Mouse (Mus musculus) layer of hippocampus, postnatal 14 days (tissue): ENCODE results near the gene Pard3. TPM values are rescaled to one million over a fixed set of nuclear protein-coding genes. Genes with fewer than 3 reads are reported as not detected.
A peak's percentile ranks its signal among the peaks of the same experiment; 100 is the strongest.

ENCODE experiments used
- DNase-seq, 2 experiments: peaks; one replicate each; pipeline ENCODE4 v3.0.0; 2021 to 2022; ENCODE audit warnings: low spot score in 2 of 2, mixed read lengths in 1 of 2
- total RNA-seq, 2 experiments: library from RNA; stranded (reverse); gene quantifications; 2 replicates each; pipeline ENCODE4 v1.2.3; 2021

The Pard3 gene
- total RNA-seq, 2 experiments from 2014 or later, result 26.0 to 28.4 TPM

DNA sequence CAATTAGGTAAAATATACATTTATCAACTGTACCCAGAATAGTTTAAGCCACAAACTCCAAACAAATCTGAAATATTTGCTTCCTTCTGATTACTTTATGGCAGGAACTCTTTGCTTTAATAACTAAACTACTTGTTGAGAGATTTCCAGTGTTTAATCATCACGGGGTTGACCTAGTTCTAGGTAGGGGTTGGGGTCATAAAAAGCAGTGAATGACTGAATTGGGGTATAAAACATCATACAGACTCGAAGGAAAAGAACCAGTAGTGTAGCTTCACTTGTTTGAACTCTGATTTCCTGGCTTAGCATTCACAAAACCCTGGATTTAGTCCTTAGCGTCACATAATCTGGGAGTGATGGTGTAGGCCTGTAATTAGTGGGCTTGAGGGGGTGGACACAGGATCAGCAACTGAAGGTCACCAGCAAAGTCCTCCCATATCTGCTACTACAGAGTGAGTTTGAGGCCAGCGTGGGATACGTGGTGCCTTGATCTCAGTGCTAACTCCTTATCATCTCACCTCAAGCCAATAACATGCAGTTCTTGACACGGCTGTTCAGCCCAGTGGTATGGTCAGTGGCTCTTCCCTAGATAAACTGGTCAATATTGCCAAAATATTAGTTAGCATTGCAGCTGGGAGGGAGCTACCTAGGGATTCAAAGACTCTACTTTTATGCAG is 111.6 kb downstream of the Pard3 start:
- DNase-seq, result no peak

DNA sequence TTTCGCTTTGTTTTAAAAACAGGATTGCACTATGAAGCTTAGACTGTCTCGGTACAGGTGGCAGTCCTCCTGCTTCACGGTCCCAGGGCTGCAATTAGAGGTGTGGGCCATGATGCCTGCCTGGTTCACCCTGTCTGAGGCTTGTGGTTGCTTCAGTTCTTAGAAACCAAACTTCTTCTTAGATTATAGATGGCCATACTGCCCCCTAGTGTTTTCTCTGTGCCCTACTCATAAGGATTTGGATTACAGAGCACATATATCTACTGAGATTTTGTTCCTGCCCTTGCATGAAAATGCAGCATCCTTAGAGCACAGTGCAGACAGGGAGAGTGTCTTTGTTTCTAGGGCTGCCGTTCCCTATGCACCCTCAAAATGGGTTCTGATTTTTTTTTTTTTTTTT is 114.9 kb downstream of the Pard3 start:
- DNase-seq, result peak in 1 of 2 experiments; percentile 74

- DNase-seq, result no peak
Measured at GRCm38 (mm10) chr8:127181246-127181645, 117.6 kb downstream of the Pard3 start.

DNA sequence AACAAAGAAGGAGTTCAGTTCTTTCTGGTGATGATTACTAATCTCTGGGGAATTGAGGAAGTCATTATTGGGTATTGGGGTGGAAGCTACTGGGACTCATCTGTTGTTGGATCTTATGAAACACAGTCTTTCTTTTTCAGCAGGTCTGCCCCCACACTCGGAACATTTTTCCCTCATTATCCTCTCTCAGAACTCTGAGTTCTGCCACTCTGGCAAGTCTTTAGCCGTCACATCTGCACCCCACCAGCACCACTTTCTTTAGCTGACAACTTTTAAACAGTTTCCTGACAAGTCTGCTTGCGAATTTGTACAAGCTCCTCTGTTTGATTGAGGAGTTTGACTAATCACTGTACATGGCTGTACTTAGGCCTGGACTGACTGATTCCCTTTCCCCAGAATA is 118.4 kb downstream of the Pard3 start:
- no peak for DNase-seq

DNA sequence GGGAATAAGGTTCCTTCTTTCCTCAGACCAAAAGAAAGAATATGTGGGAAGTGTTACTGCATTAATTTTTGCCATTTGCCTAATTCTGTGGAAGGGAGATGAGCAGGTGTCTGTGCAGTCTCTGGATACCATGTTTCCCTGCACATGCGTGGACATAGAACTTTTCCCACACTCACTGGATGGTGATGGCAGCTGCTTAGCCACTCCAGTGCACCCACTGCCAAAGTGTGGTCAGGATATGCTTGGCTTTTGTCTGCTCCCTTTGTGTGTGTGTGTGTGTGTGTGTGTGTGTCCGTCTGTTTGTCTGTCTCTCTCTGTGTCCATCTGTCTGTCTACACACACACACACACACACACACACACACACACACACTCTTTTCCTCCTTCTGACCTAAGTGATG is 119.8 kb downstream of the Pard3 start:
- no peak for DNase-seq

- no peak for DNase-seq
Measured at GRCm38 (mm10) chr8:127184025-127184424, 120.3 kb downstream of the Pard3 start.

GRCm38 (mm10) chr8:127185897-127186296 is 122.2 kb downstream of the Pard3 start:
- DNase-seq, result no peak

DNA sequence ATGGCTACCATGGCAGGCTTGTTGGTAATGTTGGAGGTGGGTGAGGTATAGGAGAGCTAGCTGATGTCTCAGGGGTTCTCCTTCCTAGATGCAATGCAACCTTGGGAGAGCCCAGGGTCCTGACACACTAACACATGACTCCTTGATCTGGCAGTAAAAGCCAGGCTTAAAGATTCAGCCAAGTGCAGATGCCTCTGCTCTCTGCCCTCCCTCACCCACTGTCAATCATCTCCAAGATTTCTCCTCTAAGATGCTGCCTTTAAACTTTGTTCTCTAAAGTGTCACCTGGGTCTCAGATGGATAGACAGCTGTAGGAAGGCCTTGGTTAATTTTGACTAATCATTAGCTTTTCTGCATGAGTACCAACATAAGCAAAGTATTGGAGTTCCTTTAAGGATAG is 125.0 kb downstream of the Pard3 start:
- DNase-seq, result no peak

GRCm38 (mm10) chr8:127190350-127190749 is 126.7 kb downstream of the Pard3 start:
- DNase-seq, result peak; percentile 68 to 85

GRCm38 (mm10) chr8:127191387-127191786 is 127.7 kb downstream of the Pard3 start:
- DNase-seq, result peak; percentile 70 to 79

- DNase-seq, result no peak
Measured at GRCm38 (mm10) chr8:127191824-127192223, 128.1 kb downstream of the Pard3 start.

DNA sequence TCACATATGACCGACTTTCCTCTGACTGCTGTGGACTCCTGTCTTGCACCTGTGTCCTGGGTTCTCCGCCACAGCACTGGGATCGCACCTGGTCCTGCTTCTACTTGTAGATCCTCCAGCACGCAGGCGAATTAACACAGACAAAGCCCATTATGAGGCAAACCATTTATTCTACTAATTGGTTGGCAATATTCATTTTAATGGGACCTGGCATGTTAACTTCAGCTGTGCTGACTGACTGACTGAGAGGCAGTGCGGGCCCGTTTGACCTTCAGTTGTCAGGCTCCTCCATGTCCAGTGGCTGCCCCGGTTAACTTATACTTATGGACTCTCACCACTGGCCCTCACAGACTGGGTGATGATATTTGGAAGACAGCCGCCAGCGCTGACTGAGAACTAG is 128.6 kb downstream of the Pard3 start:
- no peak for DNase-seq

- DNase-seq, result no peak
Measured at GRCm38 (mm10) chr8:127193375-127193774, 129.7 kb downstream of the Pard3 start.

- no peak for DNase-seq
Measured at GRCm38 (mm10) chr8:127194786-127195407, 131.2 kb downstream of the Pard3 start.

- no peak for DNase-seq
Measured at GRCm38 (mm10) chr8:127196505-127197265, 133.0 kb downstream of the Pard3 start.

DNA sequence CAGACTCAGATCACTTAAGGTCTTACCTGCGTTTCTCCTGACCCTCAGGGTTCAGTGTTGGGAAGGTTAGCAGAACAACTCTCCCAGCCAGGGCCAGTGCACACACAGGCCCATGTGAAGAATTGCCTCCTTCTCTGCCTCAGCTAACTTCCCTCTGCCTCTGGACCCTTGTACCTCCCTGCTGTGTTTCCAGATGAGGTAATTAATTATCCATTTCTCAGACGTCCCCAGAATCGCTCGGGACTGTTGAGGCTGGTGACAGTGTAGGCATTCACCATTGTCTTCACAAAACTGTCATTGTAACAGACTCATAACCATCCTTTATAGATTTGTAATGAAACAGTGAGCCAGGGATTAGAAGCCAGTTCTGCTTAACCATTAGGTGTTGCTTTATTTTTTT is 143.8 kb downstream of the Pard3 start:
- DNase-seq, result no peak

DNA sequence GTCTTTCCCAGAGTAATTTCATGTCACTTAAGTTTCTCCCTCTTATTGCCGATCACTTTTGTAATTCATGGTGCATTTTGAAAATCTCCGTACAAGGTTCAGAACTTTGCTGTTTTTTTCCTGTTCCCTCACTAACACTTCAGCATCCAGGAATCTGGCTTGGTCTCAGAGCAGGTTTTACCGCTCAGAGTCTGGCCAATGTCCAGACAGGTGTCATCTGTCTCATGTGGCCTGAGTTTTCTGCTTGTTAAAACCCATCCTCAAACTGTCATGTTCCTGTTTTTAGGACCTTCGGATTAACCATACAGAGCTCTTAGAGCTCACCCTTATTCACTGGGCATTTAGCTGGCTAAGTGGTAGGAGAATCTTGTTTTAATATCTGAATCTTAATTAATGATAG is 146.9 kb downstream of the Pard3 start:
- no peak for DNase-seq

GRCm38 (mm10) chr8:127214338-127214737 is 150.6 kb downstream of the Pard3 start:
- no peak for DNase-seq

DNA sequence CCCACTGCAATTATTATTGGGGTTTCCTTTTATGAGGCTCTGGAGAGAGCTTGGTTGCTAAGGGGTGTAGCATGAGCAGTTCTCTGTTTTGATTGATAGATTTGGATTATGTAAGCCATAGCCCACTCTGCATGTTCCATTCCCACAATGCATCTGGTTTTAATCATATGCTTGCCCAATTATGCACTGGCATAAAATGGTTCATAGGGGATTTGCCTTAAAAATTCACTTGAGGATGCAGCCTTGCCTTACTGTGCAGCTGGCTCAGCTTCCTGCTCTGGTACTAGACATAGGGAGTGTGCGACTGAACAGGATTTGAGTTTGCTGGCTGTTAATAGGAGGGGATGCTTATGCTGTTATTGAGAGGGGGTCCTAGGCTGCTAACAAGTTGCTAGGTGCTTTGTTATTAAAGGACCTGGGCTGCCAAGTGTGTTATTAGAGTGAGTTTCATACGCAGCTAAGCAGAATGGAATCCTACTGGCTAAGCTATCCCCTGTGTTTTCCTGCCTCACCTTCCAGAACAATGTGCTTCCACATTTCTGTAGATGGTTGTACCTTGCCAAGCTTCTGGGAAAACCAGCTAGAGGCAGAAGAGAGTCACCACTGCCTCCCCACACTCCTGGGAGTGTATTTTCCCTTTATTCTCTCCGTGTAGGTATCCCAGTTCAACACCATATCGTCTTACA is 151.2 kb downstream of the Pard3 start:
- DNase-seq, result no peak

DNA sequence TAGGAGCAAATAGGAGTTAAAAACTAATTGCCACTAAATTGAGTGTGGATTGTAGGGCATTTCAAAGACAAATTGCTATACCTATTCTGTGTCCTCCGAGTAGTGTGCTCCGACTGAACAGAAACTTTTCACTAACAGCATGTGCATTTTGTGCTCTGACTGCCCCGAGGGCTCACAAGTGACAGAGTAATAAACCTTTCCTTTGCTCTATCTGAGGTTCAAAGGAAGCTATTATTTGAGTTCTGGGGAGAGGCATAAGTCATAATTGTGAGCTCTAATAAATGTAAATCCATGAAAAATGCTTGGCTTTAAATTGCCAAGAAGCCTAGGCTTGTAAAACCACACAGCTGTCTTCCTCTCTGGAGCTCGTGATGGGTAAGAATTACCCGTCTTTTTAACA is 156.5 kb downstream of the Pard3 start:
- DNase-seq, result no peak

- DNase-seq, result no peak
Measured at GRCm38 (mm10) chr8:127220615-127221014, 156.9 kb downstream of the Pard3 start.

- DNase-seq, result no peak
Measured at GRCm38 (mm10) chr8:127222361-127222760, 158.7 kb downstream of the Pard3 start.
